Mouse (Mus musculus): Measurements from ENCODE around the gene Hspb9.

Hspb9 gene

GRCm38 (mm10) chr11:100735954-100736745, 22.5 kb downstream of the Hspb9 start:
- DNase-seq: no peak

- DNase-seq: no peak
Observed at GRCm38 (mm10) chr11:100736746-100737080, 23.1 kb downstream of the Hspb9 start.

- DNase-seq: no peak
Observed at GRCm38 (mm10) chr11:100737105-100737733, 23.6 kb downstream of the Hspb9 start.

GRCm38 (mm10) chr11:100738066-100738604, 24.5 kb downstream of the Hspb9 start, which contains the start of gene Rab5c:
Gene Rab5c (minus strand): TSS chr11:100738215.
- DNase-seq: peak; percentile 100

- no peak for DNase-seq
Observed at GRCm38 (mm10) chr11:100738749-100739148, 25.1 kb downstream of the Hspb9 start.

GRCm38 (mm10) chr11:100741348-100741747, 27.7 kb downstream of the Hspb9 start:
- DNase-seq: no peak

GRCm38 (mm10) chr11:100745085-100745484, 31.4 kb downstream of the Hspb9 start:
- DNase-seq: peak; percentile 57

- DNase-seq: no peak
Observed at GRCm38 (mm10) chr11:100746546-100746945, 32.9 kb downstream of the Hspb9 start.

- DNase-seq: no peak
Observed at GRCm38 (mm10) chr11:100747114-100747513, 33.5 kb downstream of the Hspb9 start.

GRCm38 (mm10) chr11:100748620-100749019, 35.0 kb downstream of the Hspb9 start:
- no peak for DNase-seq

GRCm38 (mm10) chr11:100749469-100749868, 35.8 kb downstream of the Hspb9 start:
- no peak for DNase-seq

- DNase-seq: no peak
Observed at GRCm38 (mm10) chr11:100750127-100750526, 36.5 kb downstream of the Hspb9 start.

- no peak for DNase-seq
Observed at GRCm38 (mm10) chr11:100752294-100752693, 38.6 kb downstream of the Hspb9 start.

GRCm38 (mm10) chr11:100754021-100754692, 40.5 kb downstream of the Hspb9 start:
- no peak for DNase-seq

GRCm38 (mm10) chr11:100754693-100755057, 41.0 kb downstream of the Hspb9 start:
- DNase-seq: no peak

GRCm38 (mm10) chr11:100756476-100756875, 42.8 kb downstream of the Hspb9 start:
- no peak for DNase-seq

- DNase-seq: no peak
Observed at GRCm38 (mm10) chr11:100757566-100757965, 43.9 kb downstream of the Hspb9 start.

- peak; percentile 42 for DNase-seq
Observed at GRCm38 (mm10) chr11:100758707-100759610, 45.3 kb downstream of the Hspb9 start.

GRCm38 (mm10) chr11:100759611-100760233, 46.1 kb downstream of the Hspb9 start, which contains the start of gene Kcnh4:
Gene Kcnh4 (minus strand): TSS chr11:100759942.
- peak; percentile 86 for DNase-seq

GRCm38 (mm10) chr11:100761547-100762045, 47.9 kb downstream of the Hspb9 start:
- DNase-seq: peak; percentile 91

- DNase-seq: no peak
Observed at GRCm38 (mm10) chr11:100762831-100763230, 49.2 kb downstream of the Hspb9 start, which contains the start of gene Hcrt. Gene Hcrt (minus strand): TSS chr11:100762931.

All from lung, postnatal 36 days (tissue).